ENCODE assay signal across 7 mouse cellular contexts in genomic region chrX:134807833-134808754, GRCm38 (mm10). TPM values are rescaled to one million over a fixed set of nuclear protein-coding genes. Genes with fewer than 3 reads are reported as not detected.
DNase-seq lines count a peak whose midpoint lies in the region; ATAC-seq and TF ChIP-seq lines count a peak whose summit lies in the region.

No protein-coding gene starts in this region.

- intact Hi-C loops in left cerebral cortex, postnatal 14 days (cut with DNase I): loop anchor here (5.0 kb wide), 1 partner anchor 41 kb away; no protein-coding TSS in a partner anchor

- ATAC-seq in forebrain, embryonic 15.5 days (replicated peaks): peak; percentile 84
- ATAC-seq in hindbrain, embryonic 14.5 days (ENCODE audit: low FRiP score): peak; percentile 79
- peak; percentile 67 for ATAC-seq in megakaryocyte-erythroid progenitor cell, adult 5-6 weeks (replicated peaks; ENCODE audit: low FRiP score, low TSS enrichment, poor library complexity, severe bottlenecking)
- ATAC-seq in stomach, embryonic 14.5 days (ENCODE audit: insufficient number of reproducible peaks, insufficient read depth, low FRiP score, low read depth): peak; percentile 67; the same call in 1 of the 2 replicates

- H3K4me3 ChIP-seq in forebrain, embryonic 15.5 days: peak overlapping the region; percentile 54
- H3K4me3 ChIP-seq in hindbrain, embryonic 14.5 days (replicated peaks; ENCODE audit: low read length): peak overlapping the region; percentile 64
- peak overlapping the region; percentile 55 for H3K4me3 ChIP-seq in stomach, embryonic 14.5 days (ENCODE audit: low read depth, low read length)

- TF ChIP-seq CTCF in brain, embryonic 14.5 days (IDR thresholded peaks at IDR 0.05; ENCODE audit: borderline replicate concordance, extremely low read depth, insufficient read depth, insufficient read length): no peak

- peak overlapping the region; percentile 50 for H3K4me2 ChIP-seq in forebrain, embryonic 15.5 days (replicated peaks)
- peak overlapping the region; percentile 64 for H3K4me2 ChIP-seq in hindbrain, embryonic 14.5 days (replicated peaks)
- H3K4me2 ChIP-seq in stomach, embryonic 14.5 days (replicated peaks; ENCODE audit: low read depth, low read length): peak overlapping the region; percentile 38

- H3K27me3 ChIP-seq in forebrain, embryonic 15.5 days: no peaks in the 10 kb centered on the region
- peaks cover 8% of the 10 kb centered on the region; the same call in 1 of the 2 replicates for H3K27me3 ChIP-seq in hindbrain, embryonic 14.5 days (ENCODE audit: control insufficient read depth, insufficient read depth, low read length)
- H3K27me3 ChIP-seq in stomach, embryonic 14.5 days (ENCODE audit: control insufficient read depth, insufficient read depth, low read length): no peaks in the 10 kb centered on the region

- H3K36me3 ChIP-seq in forebrain, embryonic 15.5 days: peaks cover 14% of the 10 kb centered on the region
- peaks cover 26% of the 10 kb centered on the region for H3K36me3 ChIP-seq in hindbrain, embryonic 14.5 days (replicated peaks; ENCODE audit: control insufficient read depth, insufficient read depth)
- peaks cover 7% of the 10 kb centered on the region for H3K36me3 ChIP-seq in stomach, embryonic 14.5 days (ENCODE audit: control insufficient read depth, insufficient read depth, low read length)

- no peak for TF ChIP-seq POLR2A in brain, embryonic 14.5 days (IDR thresholded peaks at IDR 0.05; ENCODE audit: borderline replicate concordance, extremely low read depth, insufficient read depth, insufficient read length, poor library complexity, severe bottlenecking)

- WGBS in forebrain, embryonic 15.5 days: 20% methylated on average over 26 of the region's 28 CpGs
- WGBS in hindbrain, embryonic 14.5 days: 19% methylated on average over 27 of the region's 28 CpGs
- 18% methylated on average over 28 of the region's 28 CpGs for WGBS in stomach, embryonic 14.5 days

- peak; percentile 68 for DNase-seq in NIH3T3 (ENCODE audit: low read depth)
- peak; percentile 83 for DNase-seq in brain, embryonic 14.5 days (ENCODE audit: low read depth)
- peak; percentile 47 for DNase-seq in hindbrain, embryonic 14.5 days (ENCODE audit: low spot score)
- peak; percentile 28 to 55 for DNase-seq in left cerebral cortex, postnatal 14 days (ENCODE audit: low spot score in 2 of 2)

- peak overlapping the region; percentile 73 for H3K9ac ChIP-seq in forebrain, embryonic 15.5 days (replicated peaks)
- peak overlapping the region; percentile 75 for H3K9ac ChIP-seq in hindbrain, embryonic 14.5 days
- peak overlapping the region; percentile 40 for H3K9ac ChIP-seq in stomach, embryonic 14.5 days (replicated peaks; ENCODE audit: low read depth, low read length)

- peak overlapping the region; percentile 92 for H3K27ac ChIP-seq in forebrain, embryonic 15.5 days (replicated peaks)
- H3K27ac ChIP-seq in hindbrain, embryonic 14.5 days: peak overlapping the region; percentile 89
- H3K27ac ChIP-seq in stomach, embryonic 14.5 days (ENCODE audit: low read length): peak overlapping the region; percentile 45; the same call in 1 of the 2 replicates

- no peaks in the 10 kb centered on the region for H3K9me3 ChIP-seq in forebrain, embryonic 15.5 days
- H3K9me3 ChIP-seq in hindbrain, embryonic 14.5 days (ENCODE audit: control insufficient read depth, low read length): no peaks in the 10 kb centered on the region
- H3K9me3 ChIP-seq in stomach, embryonic 14.5 days (ENCODE audit: control insufficient read depth, low read depth, low read length): no peaks in the 10 kb centered on the region

- 0 out of 2 replicates have a peak, but pooled peaks cover 11% of the 10 kb centered on the region for H3K4me1 ChIP-seq in forebrain, embryonic 15.5 days
- H3K4me1 ChIP-seq in hindbrain, embryonic 14.5 days (replicated peaks; ENCODE audit: control insufficient read depth, insufficient read depth, low read length): peaks cover 7% of the 10 kb centered on the region; the same call in 1 of the 2 replicates
- H3K4me1 ChIP-seq in stomach, embryonic 14.5 days (ENCODE audit: control insufficient read depth, insufficient read depth, low read length): no peaks in the 10 kb centered on the region

RNA-seq across cellular contexts. Expression of gene Armcx2, which starts 0.9 kb away (rescaled TPM):
- 88.0 and 110 TPM in 2 replicates for polyA plus RNA-seq in brain, embryonic 14.5 days (2012; rRNA removed)
- polyA plus RNA-seq in forebrain, embryonic 15.5 days (2015; fragmentation: Nextera tagmentation; extraction: Ambion mirVana): 70.6 and 75.7 TPM in 2 replicates
- polyA plus RNA-seq in hindbrain, embryonic 14.5 days (2014; fragmentation: Nextera tagmentation; extraction: Ambion mirVana): 73.0 and 75.3 TPM in 2 replicates
- 10 to 100 TPM; 80.9 to 81.9 TPM for total RNA-seq in left cerebral cortex, postnatal 14 days (2021)
- total RNA-seq in megakaryocyte-erythroid progenitor cell, adult 5-6 weeks (2014; fragmentation: Nextera tagmentation): 10.5 and 13.6 TPM in 2 replicates
- 4.5 and 8.9 TPM in 2 replicates for total RNA-seq in megakaryocyte-erythroid progenitor cell, adult 5-6 weeks (2017)
- polyA plus RNA-seq in stomach, embryonic 14.5 days (2014; fragmentation: Nextera tagmentation; extraction: Ambion mirVana): 71.5 and 74.0 TPM in 2 replicates

RNA-seq across cellular contexts. Expression of gene Armcx3, which starts 51.7 kb away (rescaled TPM):
- 41.3 TPM in 2 replicates for polyA plus RNA-seq in brain, embryonic 14.5 days (2012; rRNA removed)
- polyA plus RNA-seq in forebrain, embryonic 15.5 days (2015; fragmentation: Nextera tagmentation; extraction: Ambion mirVana): 77.1 and 80.7 TPM in 2 replicates
- 84.8 and 102 TPM in 2 replicates for polyA plus RNA-seq in hindbrain, embryonic 14.5 days (2014; fragmentation: Nextera tagmentation; extraction: Ambion mirVana)
- 10 to 100 TPM; 77.7 to 85.2 TPM for total RNA-seq in left cerebral cortex, postnatal 14 days (2021)
- total RNA-seq in megakaryocyte-erythroid progenitor cell, adult 5-6 weeks (2014; fragmentation: Nextera tagmentation): 14.6 and 21.8 TPM in 2 replicates
- total RNA-seq in megakaryocyte-erythroid progenitor cell, adult 5-6 weeks (2017): 13.5 and 16.2 TPM in 2 replicates
- 79.8 and 84.8 TPM in 2 replicates for polyA plus RNA-seq in stomach, embryonic 14.5 days (2014; fragmentation: Nextera tagmentation; extraction: Ambion mirVana)

RNA-seq across cellular contexts. Expression of gene Armcx6, which starts 56.9 kb away (rescaled TPM):
- polyA plus RNA-seq in brain, embryonic 14.5 days (2012; rRNA removed): 32.9 and 38.0 TPM in 2 replicates
- 30.2 and 33.2 TPM in 2 replicates for polyA plus RNA-seq in forebrain, embryonic 15.5 days (2015; fragmentation: Nextera tagmentation; extraction: Ambion mirVana)
- polyA plus RNA-seq in hindbrain, embryonic 14.5 days (2014; fragmentation: Nextera tagmentation; extraction: Ambion mirVana): 38.5 and 40.4 TPM in 2 replicates
- total RNA-seq in left cerebral cortex, postnatal 14 days (2021): 1 to 10 TPM; 4.2 to 4.9 TPM
- 5.5 and 11.5 TPM in 2 replicates for total RNA-seq in megakaryocyte-erythroid progenitor cell, adult 5-6 weeks (2014; fragmentation: Nextera tagmentation)
- total RNA-seq in megakaryocyte-erythroid progenitor cell, adult 5-6 weeks (2017): 5.4 and 11.2 TPM in 2 replicates
- polyA plus RNA-seq in stomach, embryonic 14.5 days (2014; fragmentation: Nextera tagmentation; extraction: Ambion mirVana): 30.5 and 30.8 TPM in 2 replicates

Comparison
In these comparisons a context has a peak if more than half of its experiments do, and no peak if none do; other contexts are left out.
1. Peak in every context shown above with its lines: DNase-seq, ATAC-seq, H3K4me3 ChIP-seq and H3K27ac ChIP-seq.